Mouse (Mus musculus) cerebellum, adult 2 months (tissue): ENCODE measurements around the gene Mroh3. TPM values are rescaled to one million over a fixed set of nuclear protein-coding genes. Genes with fewer than 3 reads are reported as not detected.

Experiments used
- DNase-seq, 2 experiments: peaks; one replicate each; pipeline ENCODE4 v3.0.0; 2021
- H3K27ac ChIP-seq: fragments of 200-500 bp; 2 replicates; pipeline ENCODE4 v1.5.1; 2012; ENCODE audit warnings: low read length, control low read depth, inconsistent platforms; ENCODE audit not compliant: insufficient read depth
- H3K27me3 ChIP-seq: fragments of 200-500 bp; 2 replicates; pipeline ENCODE4 v1.6.1; 2012; ENCODE audit warnings: inconsistent platforms, mild to moderate bottlenecking, low read length, moderate library complexity; ENCODE audit not compliant: control insufficient read depth, insufficient read depth
- H3K4me1 ChIP-seq: fragments of 200-500 bp; 2 replicates; pipeline ENCODE4 v1.6.1; 2011; ENCODE audit warnings: low read length; ENCODE audit not compliant: control insufficient read depth, insufficient read depth
- H3K4me3 ChIP-seq: fragments of 200-500 bp; replicated peaks from 2 replicates; pipeline ENCODE3; 2011; ENCODE audit warnings: mild to moderate bottlenecking, low read depth, low read length, control low read depth; ENCODE audit not compliant: insufficient read depth
- CTCF ChIP-seq: fragments of 200-500 bp; IDR thresholded peaks from 2 replicates; pipeline ENCODE4 v1.5.1; 2011; ENCODE audit warnings: low read depth, mild to moderate bottlenecking, control low read depth, low read length, moderate library complexity, borderline replicate concordance; ENCODE audit not compliant: insufficient read depth
- POLR2A ChIP-seq: fragments of 200-500 bp; IDR thresholded peaks from 2 replicates; pipeline ENCODE4 v1.6.1; 2011; ENCODE audit warnings: low read length, control low read depth, borderline replicate concordance; ENCODE audit not compliant: insufficient read depth
- WGBS: fragments of 180-500 bp; shearing (Covaris S2); methylation state at CpG from one replicate; pipeline ENCODE4 v1.1.7; 2018; 5-methylcytosine and 5-hydroxymethylcytosine counted together
- polyA plus RNA-seq: library from polyadenylated mRNA; depleted of rRNA; stranded (reverse); fragments of >200 nt; gene quantifications from 2 replicates; pipeline ENCODE4 v1.2.3, GENCODE M21; 2012

Mroh3 gene
- polyA plus RNA-seq, 1 experiment: 1.0 TPM

DNA sequence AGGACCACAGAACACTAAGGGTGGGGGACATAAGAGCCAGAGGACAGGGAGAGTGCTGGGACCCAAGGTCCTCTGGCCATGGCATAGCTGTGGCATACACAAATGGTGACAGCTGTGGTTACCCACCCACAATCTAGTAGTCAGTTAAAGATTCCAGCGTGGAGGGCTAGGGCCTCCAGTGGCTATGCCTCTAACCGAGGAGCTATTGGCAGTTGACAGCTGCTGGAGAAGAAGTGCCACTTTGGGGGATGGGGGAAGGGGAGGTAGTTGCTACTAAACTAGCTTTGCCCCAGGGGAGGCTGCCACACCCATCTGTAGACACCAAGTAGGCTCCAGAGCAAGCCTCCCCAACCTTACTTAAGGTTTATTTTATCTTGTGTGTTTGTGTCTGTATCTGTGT lies 40.8 kb upstream of the Mroh3 start:
- no peak for DNase-seq
- H3K27me3 ChIP-seq: no peaks in the 10 kb centered on the region; the same call in 1 of the 2 replicates
- no peaks in the 10 kb centered on the region for H3K4me1 ChIP-seq
- no peak overlapping the region for H3K27ac ChIP-seq
- H3K4me3 ChIP-seq: no peak overlapping the region
- 19% methylated on average over 2 of the region's 2 CpGs for WGBS
- TF ChIP-seq POLR2A (no peak), CTCF (no peak)

DNA sequence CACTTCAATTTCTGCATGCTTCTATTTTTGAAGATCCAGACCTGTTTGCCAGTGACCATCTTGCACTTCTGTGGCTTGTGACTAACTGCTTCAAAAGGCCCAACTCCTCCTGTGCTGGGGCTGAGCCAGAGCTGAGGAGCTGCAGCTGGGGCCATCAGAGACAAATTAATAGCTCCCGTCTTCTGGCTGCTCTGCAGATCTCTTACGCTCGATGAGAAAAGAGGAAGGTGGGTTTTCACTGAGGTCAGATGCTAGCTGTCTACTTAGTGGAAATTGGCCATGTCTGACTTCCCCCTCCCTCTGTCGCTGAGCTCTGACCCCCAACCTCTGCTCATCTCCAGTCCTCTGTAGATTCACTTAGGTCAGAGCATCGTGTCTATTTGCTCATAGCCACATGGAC lies 37.0 kb upstream of the Mroh3 start:
- TF ChIP-seq POLR2A (no peak), CTCF (no peak)
- Histone ChIP-seq H3K4me3 (no peak overlapping the region), H3K27me3 (no peaks in the 10 kb centered on the region; the same call in 1 of the 2 replicates), H3K4me1 (no peaks in the 10 kb centered on the region), H3K27ac (no peak overlapping the region)
- WGBS: 16% methylated on average over 5 of the region's 5 CpGs
- DNase-seq: no peak

DNA sequence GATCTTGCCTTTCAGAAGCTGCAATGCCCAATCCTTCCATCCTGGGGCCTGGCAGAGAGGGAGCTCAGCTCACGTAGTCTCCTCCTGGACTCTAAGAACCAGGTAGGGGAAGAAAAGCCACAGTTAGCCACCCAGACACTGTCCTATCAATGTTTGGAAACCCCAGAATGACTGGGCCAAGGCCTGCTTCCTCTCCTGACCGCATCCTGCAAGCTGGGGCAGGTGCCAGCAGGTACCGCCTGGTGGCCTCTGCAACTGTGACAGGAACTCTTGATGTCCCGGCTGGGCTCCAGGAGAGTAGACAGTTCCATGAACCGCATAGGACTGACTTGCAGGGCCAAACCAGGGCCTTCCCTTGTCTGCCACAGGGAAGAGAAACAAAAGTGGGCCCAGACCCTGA lies 34.8 kb upstream of the Mroh3 start:
- TF ChIP-seq POLR2A (no peak), CTCF (no peak)
- Histone ChIP-seq H3K4me3 (no peak overlapping the region), H3K4me1 (no peaks in the 10 kb centered on the region), H3K27ac (no peak overlapping the region), H3K27me3 (no peaks in the 10 kb centered on the region; the same call in 1 of the 2 replicates)
- no peak for DNase-seq
- WGBS: 86% methylated on average over 5 of the region's 5 CpGs

DNA sequence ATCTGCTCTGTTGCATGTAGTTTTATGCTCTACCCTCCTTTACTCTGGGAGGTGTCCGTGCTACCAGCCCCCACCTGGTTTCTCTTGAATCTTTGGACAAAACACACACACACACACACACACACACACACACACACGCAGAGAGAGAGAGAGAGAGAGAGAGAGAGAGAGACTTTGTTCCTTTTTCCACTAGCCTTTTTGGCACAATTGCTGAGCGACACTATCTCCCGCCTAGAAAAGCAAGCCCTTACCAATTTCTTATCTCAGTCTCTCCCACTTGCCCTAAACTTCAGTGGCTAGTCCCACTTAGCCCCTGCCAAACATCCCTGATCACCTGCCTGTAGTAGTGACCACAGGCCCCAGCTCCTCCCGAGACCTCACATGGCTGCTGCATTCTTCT lies 31.8 kb upstream of the Mroh3 start:
- DNase-seq: no peak

DNA sequence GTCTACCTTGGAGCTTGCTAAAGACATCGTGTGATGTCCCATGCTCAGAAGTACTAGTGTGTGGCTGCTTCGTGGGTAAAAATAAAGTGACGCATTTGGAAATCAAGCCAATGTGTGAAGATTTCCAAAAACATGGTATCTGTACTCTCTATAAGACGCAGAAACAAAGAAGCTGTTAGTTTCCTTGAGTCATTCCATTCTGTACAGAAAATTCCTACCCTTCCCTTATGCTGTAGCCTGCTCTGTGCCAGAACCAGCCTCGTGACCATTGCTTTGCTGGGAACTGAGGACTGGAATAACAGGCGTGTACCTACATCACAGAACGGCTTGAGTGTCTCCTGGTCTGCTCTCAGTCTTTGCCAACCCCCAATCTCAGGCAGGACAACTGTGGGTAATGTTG lies 29.2 kb upstream of the Mroh3 start:
- H3K4me3 ChIP-seq: no peak overlapping the region
- 90% methylated on average over 7 of the region's 7 CpGs for WGBS
- no peak for TF ChIP-seq POLR2A
- TF ChIP-seq CTCF: no peak
- DNase-seq: no peak
- H3K27ac ChIP-seq: no peak overlapping the region
- no peaks in the 10 kb centered on the region for H3K27me3 ChIP-seq
- H3K4me1 ChIP-seq: no peaks in the 10 kb centered on the region

More for the DNA sequence above, 31.8 kb upstream of the Mroh3 start:
- H3K4me1 ChIP-seq: no peaks in the 10 kb centered on the region
- TF ChIP-seq POLR2A (no peak), CTCF (no peak)
- no peak overlapping the region for H3K27ac ChIP-seq
- 86% methylated on average over 5 of the region's 5 CpGs for WGBS
- no peak overlapping the region for H3K4me3 ChIP-seq
- no peaks in the 10 kb centered on the region for H3K27me3 ChIP-seq

DNA sequence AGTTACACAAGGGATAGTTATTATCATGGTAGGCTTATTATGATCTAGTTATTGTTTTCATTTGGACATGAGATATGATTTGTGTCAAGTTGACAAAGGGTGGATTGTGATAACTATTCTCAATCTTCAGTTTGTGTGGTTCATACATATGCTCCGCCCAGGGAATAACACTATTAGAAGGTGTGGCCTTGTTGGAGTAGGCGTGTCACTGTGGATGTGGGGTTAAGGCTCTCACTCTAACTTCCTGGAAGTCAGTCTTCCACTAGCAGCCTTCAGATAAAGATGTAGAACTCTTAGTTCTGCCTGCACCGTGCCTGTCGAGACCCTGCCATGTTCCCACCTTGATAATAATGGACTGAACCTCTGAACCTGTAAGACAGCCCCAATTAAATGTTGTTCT lies 25.9 kb upstream of the Mroh3 start:
- no peak for DNase-seq
- Histone ChIP-seq H3K27ac (no peak overlapping the region), H3K27me3 (no peaks in the 10 kb centered on the region; the same call in 1 of the 2 replicates), H3K4me3 (no peak overlapping the region), H3K4me1 (no peaks in the 10 kb centered on the region)
- TF ChIP-seq CTCF (no peak), POLR2A (no peak)
- 88% methylated on average over 4 of the region's 4 CpGs for WGBS

DNA sequence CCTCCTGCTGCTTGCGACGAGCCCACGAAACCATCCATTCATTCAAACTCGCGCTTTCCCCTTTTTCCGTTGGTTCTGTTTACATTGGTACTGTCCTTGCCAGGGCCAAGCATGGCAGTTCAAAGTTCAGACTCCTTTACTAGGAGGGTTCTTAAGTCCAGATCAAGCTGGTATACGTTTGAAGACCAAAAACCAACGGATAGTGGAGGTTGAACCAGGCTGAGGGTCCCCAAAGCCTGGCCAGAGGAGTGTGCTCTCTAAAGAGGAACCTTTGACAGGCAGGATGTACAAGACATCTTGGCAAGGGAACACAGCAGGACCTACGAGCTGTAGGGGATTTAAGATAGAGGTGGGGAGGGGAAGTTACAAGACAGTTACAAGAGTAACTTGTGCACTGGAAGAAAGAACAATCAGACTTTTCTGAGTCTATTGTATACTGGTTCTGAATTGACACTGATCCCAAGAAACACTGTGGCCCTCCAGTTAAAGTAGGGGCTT lies 22.0 kb upstream of the Mroh3 start:
- WGBS: 17% methylated on average over 9 of the region's 9 CpGs
- no peak overlapping the region for H3K27ac ChIP-seq
- TF ChIP-seq CTCF (no peak), POLR2A (no peak)
- H3K4me3 ChIP-seq: peak overlapping the region; percentile 65
- no peak for DNase-seq
- H3K4me1 ChIP-seq: no peaks in the 10 kb centered on the region
- H3K27me3 ChIP-seq: peaks cover 2% of the 10 kb centered on the region; the same call in 1 of the 2 replicates

DNA sequence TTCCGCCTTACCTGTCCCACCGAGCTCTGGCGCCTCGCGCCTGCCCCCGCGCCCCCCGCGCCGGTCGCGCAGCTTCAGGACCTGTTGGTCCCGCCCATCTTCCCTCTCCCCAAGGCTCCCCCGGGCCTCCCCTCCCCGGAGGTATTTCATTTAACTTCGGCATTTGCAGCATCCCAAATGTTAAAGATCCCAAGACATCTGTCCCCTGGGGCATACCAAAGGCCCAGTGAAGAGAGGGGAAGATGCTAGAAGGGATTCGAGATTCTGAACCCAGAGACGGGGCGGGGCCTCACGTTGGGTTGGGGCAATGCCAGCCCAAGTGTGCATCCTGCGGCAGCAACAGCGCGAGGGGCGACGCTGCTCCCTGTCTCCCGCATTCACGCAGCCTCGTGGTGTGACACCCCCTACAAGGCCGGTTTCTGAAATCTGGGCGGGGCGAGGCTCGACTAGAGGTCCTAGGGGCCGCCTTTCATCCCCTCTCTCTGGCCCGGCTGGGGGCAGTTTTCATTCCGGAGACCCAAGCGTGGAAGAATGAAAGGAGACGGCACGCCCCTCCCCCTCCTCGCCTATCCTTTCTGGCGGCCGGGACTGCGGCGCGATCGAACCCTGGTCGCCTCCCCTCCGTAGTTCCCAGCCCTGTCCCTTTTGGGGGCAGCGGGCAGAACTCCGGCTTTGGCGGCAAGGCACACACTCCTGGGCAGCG lies 21.4 kb upstream of the Mroh3 start, which contains the start of gene Inava:
Gene Inava, minus strand, starts transcription at position 373 of the 703 bp plus-strand sequence.
- Histone ChIP-seq H3K4me1 (no peaks in the 10 kb centered on the region), H3K27ac (no peak within 1 kb of the TSS), H3K4me3 (peak within 1 kb of the TSS; percentile 65), H3K27me3 (peaks cover 2% of the 10 kb centered on the region; the same call in 1 of the 2 replicates)
- WGBS: 2% methylated on average over 50 of the region's 51 CpGs
- TF ChIP-seq POLR2A (no peak), CTCF (no peak)
- peak; percentile 25 to 43 for DNase-seq
